Mouse (Mus musculus): ENCODE measurements around the gene Gm47841. TPM values are rescaled to one million over a fixed set of nuclear protein-coding genes. Genes with fewer than 3 reads are reported as not detected.

Gene Gm47841
- total and polyA plus RNA-seq, 3 experiments, result not detected

- Histone ChIP-seq H3K4me3 (ENCODE audit: control insufficient read depth in 1 of 2, insufficient read depth in 1 of 2, low read depth in 2 of 2, low read length in 2 of 2) (no peak overlapping the region), H3K36me3 (ENCODE audit: control insufficient read depth in 1 of 2, insufficient read depth in 2 of 2, low read length in 2 of 2) (no peaks in the 10 kb centered on the region), H3K79me2 (ENCODE audit: control insufficient read depth, insufficient read depth, low read length, poor library complexity) (no peaks in the 10 kb centered on the region), H3K9ac (ENCODE audit: control insufficient read depth, low read depth, low read length, poor library complexity, severe bottlenecking) (no peak overlapping the region), H3K27me3 (ENCODE audit: control insufficient read depth in 1 of 2, insufficient read depth in 2 of 2, low read length in 2 of 2) (no peaks in the 10 kb centered on the region), H3K4me1 (ENCODE audit: control insufficient read depth in 1 of 2, insufficient read depth in 2 of 2, low read length in 2 of 2) (no peaks in the 10 kb centered on the region), H3K9me3 (replicated peaks; ENCODE audit: insufficient read depth, low read length) (no peaks in the 10 kb centered on the region), H3K27ac (ENCODE audit: control insufficient read depth, low read depth, low read length) (no peak overlapping the region)
- no peak for DNase-seq (ENCODE audit: low read depth, low spot score)
- no peak for TF ChIP-seq ZMIZ1 (IDR thresholded peaks at IDR 0.05; ENCODE audit: low read depth, low read length)
- TF ChIP-seq RCOR1 (IDR thresholded peaks at IDR 0.05; ENCODE audit: low read depth, low read length), result no peak
- no peak for TF ChIP-seq POLR2A (IDR thresholded peaks at IDR 0.05; ENCODE audit: control insufficient read depth in 1 of 2, insufficient read depth in 1 of 2, low read depth in 1 of 2, low read length in 2 of 2, poor library complexity in 1 of 2)
- TF ChIP-seq SMC3 (IDR thresholded peaks at IDR 0.05; ENCODE audit: low read depth, low read length), result no peak
- TF ChIP-seq UBTF (IDR thresholded peaks at IDR 0.05; ENCODE audit: borderline replicate concordance, insufficient read depth, low read depth, low read length), result no peak
- TF ChIP-seq SIN3A (IDR thresholded peaks at IDR 0.05; ENCODE audit: low read length), result no peak
- no peak for TF ChIP-seq E2F4 (IDR thresholded peaks at IDR 0.05; ENCODE audit: borderline replicate concordance, low read depth, low read length)
- no peak for TF ChIP-seq EP300 (IDR thresholded peaks at IDR 0.05; ENCODE audit: low read depth in 1 of 2, low read length in 2 of 2)
- TF ChIP-seq MYC (IDR thresholded peaks at IDR 0.05; ENCODE audit: low read depth, low read length), result no peak
- no peak for TF ChIP-seq MYB (IDR thresholded peaks at IDR 0.05; ENCODE audit: low read depth, low read length)
- TF ChIP-seq POLR2AphosphoS2 (IDR thresholded peaks at IDR 0.05; ENCODE audit: low read length), result no peak
- no peak for TF ChIP-seq CHD2 (IDR thresholded peaks at IDR 0.05; ENCODE audit: low read length)
- TF ChIP-seq GATA1 (IDR thresholded peaks at IDR 0.05; ENCODE audit: low read depth, low read length), result no peak
- TF ChIP-seq HCFC1 (IDR thresholded peaks at IDR 0.05; ENCODE audit: low read depth, low read length), result no peak
Measured at GRCm38 (mm10) chr15:101052560-101053501, 5.6 kb upstream of the Gm47841 start.

GRCm38 (mm10) chr15:101051869-101052268 is 4.7 kb upstream of the Gm47841 start:
- Histone ChIP-seq H3K79me2 (ENCODE audit: control insufficient read depth, insufficient read depth, low read length, poor library complexity) (no peaks in the 10 kb centered on the region), H3K27ac (ENCODE audit: control insufficient read depth, low read depth, low read length) (no peak overlapping the region), H3K9me3 (replicated peaks; ENCODE audit: insufficient read depth, low read length) (no peaks in the 10 kb centered on the region), H3K9ac (ENCODE audit: control insufficient read depth, low read depth, low read length, poor library complexity, severe bottlenecking) (no peak overlapping the region), H3K27me3 (ENCODE audit: control insufficient read depth in 1 of 2, insufficient read depth in 2 of 2, low read length in 2 of 2) (no peaks in the 10 kb centered on the region), H3K4me1 (ENCODE audit: control insufficient read depth in 1 of 2, insufficient read depth in 2 of 2, low read length in 2 of 2) (no peaks in the 10 kb centered on the region), H3K4me3 (ENCODE audit: control insufficient read depth in 1 of 2, insufficient read depth in 1 of 2, low read depth in 2 of 2, low read length in 2 of 2) (no peak overlapping the region), H3K36me3 (ENCODE audit: control insufficient read depth in 1 of 2, insufficient read depth in 2 of 2, low read length in 2 of 2) (no peaks in the 10 kb centered on the region)
- no peak for DNase-seq (ENCODE audit: low read depth, low spot score)
- no peak for TF ChIP-seq MXI1 (IDR thresholded peaks at IDR 0.05; ENCODE audit: low read depth, low read length)
